Mouse (Mus musculus): ENCODE results near the gene Scn4a. TPM values are rescaled to one million over a fixed set of nuclear protein-coding genes. Genes with fewer than 3 reads are reported as not detected.
"Not testable (repeated sequence)": the region's sequence is repeated elsewhere in the genome, so short reads cannot be mapped to it uniquely, and the experiment has no call there.

Gene Scn4a
- not detected for total RNA-seq (2021)
- long read RNA-seq, experiment 1 = 0 reads
- long read RNA-seq, experiment 2 = 0 reads

GRCm38 (mm10) chr11:106353188-106353587, at the start of gene Scn4a:
Scn4a (minus strand) TSS chr11:106353288.
- TF ChIP-seq CTCF (conservative IDR thresholded peaks at IDR 0.05) = no peak
- Histone ChIP-seq H3K27ac (no peak within 1 kb of the TSS), H3K4me3 (no peak within 1 kb of the TSS)
- DNase-seq (ENCODE audit: low spot score in 2 of 2) = no peak

- no peak overlapping the region for H3K27ac ChIP-seq
- no peak for DNase-seq (ENCODE audit: low spot score in 2 of 2)
- no peak overlapping the region for H3K4me3 ChIP-seq
- TF ChIP-seq CTCF (conservative IDR thresholded peaks at IDR 0.05) = no peak
Observed at GRCm38 (mm10) chr11:106398481-106398880, 45.4 kb upstream of the Scn4a start.

GRCm38 (mm10) chr11:106397656-106398055, 44.6 kb upstream of the Scn4a start:
- no peak overlapping the region for H3K27ac ChIP-seq
- peak; percentile 64 for TF ChIP-seq CTCF (conservative IDR thresholded peaks at IDR 0.05)
- no peak overlapping the region for H3K4me3 ChIP-seq
- DNase-seq (ENCODE audit: low spot score in 2 of 2) = no peak

- DNase-seq (ENCODE audit: low spot score in 2 of 2); H3K27ac ChIP-seq; H3K4me3 ChIP-seq: not testable (repeated sequence)
Observed at GRCm38 (mm10) chr11:106394055-106394454, 41.0 kb upstream of the Scn4a start.

GRCm38 (mm10) chr11:106393331-106393616, 40.2 kb upstream of the Scn4a start:
- Histone ChIP-seq H3K4me3 (no peak overlapping the region), H3K27ac (no peak overlapping the region)
- no peak for TF ChIP-seq CTCF (conservative IDR thresholded peaks at IDR 0.05)
- no peak for DNase-seq (ENCODE audit: low spot score in 2 of 2)

- no peak overlapping the region for H3K27ac ChIP-seq
- TF ChIP-seq CTCF (conservative IDR thresholded peaks at IDR 0.05) = no peak
- no peak overlapping the region for H3K4me3 ChIP-seq
- DNase-seq (ENCODE audit: low spot score in 2 of 2) = no peak
Observed at GRCm38 (mm10) chr11:106392597-106393330, 39.7 kb upstream of the Scn4a start.

GRCm38 (mm10) chr11:106391546-106392188, 38.6 kb upstream of the Scn4a start:
- DNase-seq (ENCODE audit: low spot score in 2 of 2) = peak; percentile 65 to 71
- Histone ChIP-seq H3K4me3 (no peak overlapping the region), H3K27ac (no peak overlapping the region)
- peak; percentile 97 for TF ChIP-seq CTCF (conservative IDR thresholded peaks at IDR 0.05)

GRCm38 (mm10) chr11:106390757-106391156, 37.7 kb upstream of the Scn4a start:
- no peak for TF ChIP-seq CTCF (conservative IDR thresholded peaks at IDR 0.05)
- no peak for DNase-seq (ENCODE audit: low spot score in 2 of 2)
- Histone ChIP-seq H3K4me3 (no peak overlapping the region), H3K27ac (no peak overlapping the region)

GRCm38 (mm10) chr11:106389611-106390010, 36.5 kb upstream of the Scn4a start:
- DNase-seq (ENCODE audit: low spot score in 2 of 2) = no peak
- H3K4me3 ChIP-seq = no peak overlapping the region
- no peak for TF ChIP-seq CTCF (conservative IDR thresholded peaks at IDR 0.05)
- no peak overlapping the region for H3K27ac ChIP-seq

- DNase-seq (ENCODE audit: low spot score in 2 of 2) = no peak
- no peak within 1 kb of the TSS for H3K27ac ChIP-seq
- H3K4me3 ChIP-seq = no peak within 1 kb of the TSS
- TF ChIP-seq CTCF (conservative IDR thresholded peaks at IDR 0.05) = no peak
Observed at GRCm38 (mm10) chr11:106387791-106388216, 34.7 kb upstream of the Scn4a start, which contains the start of gene Icam2. Icam2 (minus strand) TSS chr11:106388075.

GRCm38 (mm10) chr11:106387020-106387419, 33.9 kb upstream of the Scn4a start:
- no peak for TF ChIP-seq CTCF (conservative IDR thresholded peaks at IDR 0.05)
- Histone ChIP-seq H3K4me3 (no peak overlapping the region), H3K27ac (no peak overlapping the region)
- no peak for DNase-seq (ENCODE audit: low spot score in 2 of 2)

GRCm38 (mm10) chr11:106386409-106386808, 33.3 kb upstream of the Scn4a start:
- Histone ChIP-seq H3K4me3 (no peak overlapping the region), H3K27ac (no peak overlapping the region)
- no peak for DNase-seq (ENCODE audit: low spot score in 2 of 2)
- TF ChIP-seq CTCF (conservative IDR thresholded peaks at IDR 0.05) = no peak

- Histone ChIP-seq H3K4me3 (no peak overlapping the region), H3K27ac (peak overlapping the region; percentile 41; the same call in 1 of the 2 replicates)
- no peak for DNase-seq (ENCODE audit: low spot score in 2 of 2)
- TF ChIP-seq CTCF (conservative IDR thresholded peaks at IDR 0.05) = no peak
Observed at GRCm38 (mm10) chr11:106383051-106383790, 30.1 kb upstream of the Scn4a start.

Measured in layer of hippocampus, adult 2 months (tissue).